Mouse (Mus musculus): Measurements from ENCODE around the gene Hist1h2an.
A peak's percentile ranks its signal among the peaks of the same experiment; 100 is the strongest.
"Not testable (repeated sequence)": the region's sequence is repeated elsewhere in the genome, so short reads cannot be mapped to it uniquely, and the experiment has no call there.

Hist1h2an gene

DNA sequence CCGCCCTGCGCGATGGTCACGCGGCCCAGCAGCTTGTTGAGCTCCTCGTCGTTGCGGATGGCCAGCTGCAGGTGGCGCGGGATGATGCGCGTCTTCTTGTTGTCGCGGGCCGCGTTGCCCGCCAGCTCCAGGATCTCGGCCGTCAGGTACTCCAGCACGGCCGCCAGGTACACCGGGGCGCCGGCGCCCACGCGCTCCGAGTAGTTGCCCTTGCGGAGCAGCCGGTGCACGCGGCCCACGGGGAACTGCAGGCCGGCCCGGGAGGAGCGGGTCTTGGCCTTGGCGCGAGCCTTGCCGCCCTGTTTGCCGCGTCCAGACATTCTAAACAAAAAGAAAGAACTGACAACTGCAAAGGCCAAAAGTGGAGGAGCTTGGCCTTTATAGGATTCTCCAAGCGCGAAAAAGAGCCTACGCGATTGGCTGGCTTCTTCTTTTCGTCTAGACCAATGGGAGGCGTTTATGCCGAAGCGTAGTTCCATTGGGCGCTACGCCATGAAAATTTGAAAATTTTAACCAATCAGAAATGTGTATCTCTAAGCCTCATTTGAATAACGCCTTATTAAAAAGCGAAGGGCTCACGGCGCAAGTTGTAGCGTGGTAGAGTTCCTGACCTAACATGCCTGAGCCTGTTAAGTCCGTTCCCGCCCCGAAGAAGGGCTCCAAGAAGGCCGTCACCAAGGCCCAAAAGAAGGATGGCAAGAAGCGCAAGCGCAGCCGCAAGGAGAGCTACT lies at the start of gene Hist1h2an, which contains the start of gene Hist1h2bp:
Hist1h2an (minus strand) TSS at position 320 of the 731 bp plus-strand sequence.
Hist1h2bp (plus strand) TSS at position 563 of the 731 bp plus-strand sequence.
- DNase-seq, result peak; percentile 86

DNA sequence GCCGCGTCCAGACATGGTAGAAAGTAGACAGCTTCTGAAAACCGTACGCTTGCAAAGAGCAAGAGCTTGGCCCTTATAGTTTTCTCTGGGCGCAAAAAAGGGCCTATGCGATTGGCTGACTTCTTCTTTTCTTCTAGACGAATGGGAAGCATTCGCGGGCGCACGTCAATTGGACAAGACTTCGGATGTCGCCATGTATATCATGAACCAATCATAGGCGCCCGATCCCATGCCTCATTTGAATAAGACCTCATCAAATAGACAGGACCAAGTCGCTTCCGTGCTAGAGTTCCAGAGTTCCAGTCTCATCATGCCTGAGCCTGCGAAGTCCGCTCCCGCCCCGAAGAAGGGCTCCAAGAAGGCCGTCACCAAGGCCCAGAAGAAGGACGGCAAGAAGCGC lies 46.4 kb upstream of the Hist1h2an start, which contains the start of the genes Hist1h2ap and Hist1h2br:
Hist1h2ap (minus strand) TSS at position 47 of the 400 bp plus-strand sequence.
Hist1h2br (plus strand) TSS at position 283 of the 400 bp plus-strand sequence.
- not testable (repeated sequence) for DNase-seq

DNA sequence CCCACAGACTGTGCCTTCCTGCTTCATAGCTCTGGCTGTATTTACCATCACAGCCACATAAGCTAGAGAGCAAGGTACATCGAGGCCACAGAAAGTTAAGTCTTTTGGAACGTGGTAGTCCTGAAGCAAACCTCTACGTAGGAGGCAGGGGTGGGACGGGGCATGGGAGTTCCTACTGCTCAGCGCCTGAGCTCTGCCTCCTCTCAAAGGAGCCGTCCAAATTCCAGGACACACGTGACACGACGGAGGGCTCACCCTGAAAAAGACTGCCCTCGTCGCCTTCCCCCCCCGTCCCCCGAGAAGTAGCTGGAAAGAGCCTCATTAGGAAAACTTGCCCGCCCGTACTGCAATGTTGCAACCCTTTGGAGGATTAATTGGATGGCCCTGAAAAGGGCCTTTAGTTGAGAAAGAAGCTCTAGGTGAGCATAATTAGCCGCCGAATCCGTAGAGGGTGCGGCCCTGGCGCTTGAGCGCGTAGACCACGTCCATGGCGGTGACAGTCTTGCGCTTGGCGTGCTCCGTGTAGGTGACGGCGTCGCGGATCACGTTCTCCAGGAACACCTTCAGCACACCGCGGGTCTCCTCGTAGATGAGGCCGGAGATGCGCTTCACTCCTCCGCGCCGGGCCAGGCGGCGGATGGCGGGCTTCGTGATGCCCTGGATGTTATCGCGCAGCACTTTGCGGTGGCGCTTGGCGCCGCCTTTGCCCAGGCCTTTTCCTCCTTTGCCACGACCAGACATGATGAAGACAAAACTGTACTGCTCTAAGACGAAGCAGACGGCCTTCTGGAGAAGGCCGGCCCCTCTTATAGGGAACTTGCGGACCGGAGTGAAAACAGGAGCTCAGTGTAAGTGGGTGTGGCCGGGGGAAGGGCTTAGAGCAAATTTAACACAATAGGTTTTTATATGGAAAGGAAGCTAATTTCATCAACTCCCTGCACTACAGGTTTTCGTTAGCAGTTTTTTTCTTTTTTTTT lies 44.7 kb upstream of the Hist1h2an start, which contains the start of gene Hist1h4n:
Hist1h4n (minus strand) TSS at position 779 of the 977 bp plus-strand sequence.
- DNase-seq, result not testable (repeated sequence)

DNA sequence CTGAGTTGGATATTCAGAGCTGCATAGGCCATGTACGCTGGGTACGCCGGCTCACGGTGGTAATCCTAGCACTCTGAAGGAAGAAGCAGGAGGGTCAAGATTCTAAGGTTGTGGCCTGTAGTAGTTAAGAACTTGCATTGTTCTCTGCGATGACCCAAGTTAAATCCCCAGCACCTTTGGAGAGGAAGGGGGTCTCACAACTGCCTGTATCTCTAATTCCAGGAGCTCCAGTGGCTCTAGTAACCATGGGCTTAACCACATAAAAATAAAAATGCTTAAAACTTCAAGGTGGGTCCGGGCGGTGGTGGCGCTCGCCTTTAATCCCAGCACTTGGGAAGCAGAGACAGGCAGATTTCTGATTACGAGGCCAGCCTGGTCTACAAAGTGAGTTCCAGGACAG lies 43.3 kb upstream of the Hist1h2an start:
- no peak for DNase-seq

DNA sequence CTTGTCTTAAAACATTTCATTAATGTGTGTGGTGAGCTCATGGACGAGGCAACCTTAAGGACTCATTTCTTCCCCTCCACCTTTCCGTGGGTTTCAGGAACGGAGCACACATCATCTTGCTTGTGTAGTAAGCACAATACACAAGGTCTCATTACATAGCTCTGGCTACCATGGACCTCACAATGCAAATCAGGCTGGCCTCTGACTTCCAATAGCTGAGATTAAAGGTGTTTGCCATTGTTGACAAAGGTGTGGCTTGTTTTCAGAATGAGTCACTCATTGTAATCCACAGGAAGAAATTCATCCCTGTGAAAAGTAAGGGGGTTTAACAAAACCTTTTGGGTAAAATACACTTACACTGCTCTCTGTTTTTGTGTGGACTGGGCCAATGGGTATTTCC lies 41.5 kb upstream of the Hist1h2an start:
- DNase-seq, result no peak

DNA sequence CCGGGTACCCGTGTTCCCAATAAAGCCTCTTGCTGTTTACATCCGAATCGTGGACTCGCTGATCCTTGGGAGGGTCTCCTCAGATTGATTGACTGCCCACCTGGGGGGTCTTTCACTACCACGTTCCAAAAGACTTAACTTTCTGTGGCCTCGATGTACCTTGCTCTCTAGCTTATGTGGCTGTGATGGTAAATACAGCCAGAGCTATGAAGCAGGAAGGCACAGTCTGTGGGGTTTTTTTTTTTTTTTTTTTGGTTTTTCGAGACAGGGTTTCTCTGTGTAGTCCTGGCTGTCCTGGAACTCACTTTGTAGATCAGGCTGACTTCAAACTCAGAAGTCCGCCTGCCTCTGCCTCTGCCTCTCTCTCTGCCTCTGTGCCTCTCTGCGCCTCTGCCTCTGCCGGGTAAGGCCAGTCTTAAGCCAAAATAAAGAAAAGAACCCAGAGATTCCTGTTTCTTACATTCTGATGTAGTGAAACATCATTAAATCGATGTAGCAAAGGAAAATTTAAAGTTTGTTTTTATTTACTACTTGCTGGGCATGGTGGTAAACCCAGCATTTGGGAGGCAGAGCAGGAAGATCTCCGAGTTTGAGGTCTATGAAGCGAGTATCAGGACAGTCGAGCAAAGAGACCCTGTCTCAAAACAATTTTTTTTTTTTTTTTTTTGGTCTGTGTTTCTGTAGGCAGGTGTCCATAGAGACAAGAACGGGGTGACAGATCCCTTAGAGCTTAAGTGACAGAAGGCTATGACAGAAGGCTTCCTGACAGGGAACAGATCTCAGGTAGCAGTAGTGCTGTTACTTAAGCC lies 33.3 kb upstream of the Hist1h2an start:
- not testable (repeated sequence) for DNase-seq

DNA sequence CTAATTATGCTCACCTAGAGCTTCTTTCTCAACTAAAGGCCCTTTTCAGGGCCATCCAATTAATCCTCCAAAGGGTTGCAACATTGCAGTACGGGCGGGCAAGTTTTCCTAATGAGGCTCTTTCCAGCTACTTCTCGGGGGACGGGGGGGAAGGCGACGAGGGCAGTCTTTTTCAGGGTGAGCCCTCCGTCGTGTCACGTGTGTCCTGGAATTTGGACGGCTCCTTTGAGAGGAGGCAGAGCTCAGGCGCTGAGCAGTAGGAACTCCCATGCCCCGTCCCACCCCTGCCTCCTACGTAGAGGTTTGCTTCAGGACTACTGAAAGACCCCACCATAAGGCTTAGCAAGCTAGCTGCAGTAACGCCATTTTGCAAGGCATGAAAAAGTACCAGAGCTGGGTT lies 25.1 kb upstream of the Hist1h2an start:
- DNase-seq, result not testable (repeated sequence)

DNA sequence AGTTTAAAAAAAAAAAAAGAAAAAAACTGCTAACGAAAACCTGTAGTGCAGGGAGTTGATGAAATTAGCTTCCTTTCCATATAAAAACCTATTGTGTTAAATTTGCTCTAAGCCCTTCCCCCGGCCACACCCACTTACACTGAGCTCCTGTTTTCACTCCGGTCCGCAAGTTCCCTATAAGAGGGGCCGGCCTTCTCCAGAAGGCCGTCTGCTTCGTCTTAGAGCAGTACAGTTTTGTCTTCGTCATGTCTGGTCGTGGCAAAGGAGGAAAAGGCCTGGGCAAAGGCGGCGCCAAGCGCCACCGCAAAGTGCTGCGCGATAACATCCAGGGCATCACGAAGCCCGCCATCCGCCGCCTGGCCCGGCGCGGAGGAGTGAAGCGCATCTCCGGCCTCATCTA lies 24.5 kb upstream of the Hist1h2an start, which contains the start of gene Hist1h4m:
Hist1h4m (plus strand) TSS at position 208 of the 400 bp plus-strand sequence.
- not testable (repeated sequence) for DNase-seq

DNA sequence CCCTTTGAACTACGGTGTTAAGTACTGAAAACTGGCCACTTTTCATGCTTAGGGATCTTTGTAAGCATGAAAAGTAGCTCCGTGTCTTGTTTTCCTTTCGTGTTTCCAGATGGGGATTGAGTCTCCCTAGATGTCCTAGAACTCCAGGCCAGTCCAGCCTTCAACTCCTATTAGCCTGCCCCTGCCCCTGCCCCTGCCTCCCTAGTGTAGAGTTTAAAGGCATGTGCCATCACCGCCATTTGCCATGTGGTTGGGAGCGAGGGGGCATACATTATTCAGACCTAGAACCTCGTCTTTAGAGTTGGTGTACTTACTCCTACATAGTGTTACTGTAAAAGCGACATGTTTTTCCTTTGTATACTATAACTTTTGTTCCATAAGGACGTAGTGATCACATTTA lies 24.1 kb upstream of the Hist1h2an start:
- not testable (repeated sequence) for DNase-seq

DNA sequence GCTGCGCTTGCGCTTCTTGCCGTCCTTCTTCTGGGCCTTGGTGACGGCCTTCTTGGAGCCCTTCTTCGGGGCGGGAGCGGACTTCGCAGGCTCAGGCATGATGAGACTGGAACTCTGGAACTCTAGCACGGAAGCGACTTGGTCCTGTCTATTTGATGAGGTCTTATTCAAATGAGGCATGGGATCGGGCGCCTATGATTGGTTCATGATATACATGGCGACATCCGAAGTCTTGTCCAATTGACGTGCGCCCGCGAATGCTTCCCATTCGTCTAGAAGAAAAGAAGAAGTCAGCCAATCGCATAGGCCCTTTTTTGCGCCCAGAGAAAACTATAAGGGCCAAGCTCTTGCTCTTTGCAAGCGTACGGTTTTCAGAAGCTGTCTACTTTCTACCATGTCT lies 23.1 kb upstream of the Hist1h2an start, which contains the start of the genes Hist1h2bq and Hist1h2ao:
Hist1h2bq (minus strand) TSS at position 125 of the 400 bp plus-strand sequence.
Hist1h2ao (plus strand) TSS at position 393 of the 400 bp plus-strand sequence.
- not testable (repeated sequence) for DNase-seq

DNA sequence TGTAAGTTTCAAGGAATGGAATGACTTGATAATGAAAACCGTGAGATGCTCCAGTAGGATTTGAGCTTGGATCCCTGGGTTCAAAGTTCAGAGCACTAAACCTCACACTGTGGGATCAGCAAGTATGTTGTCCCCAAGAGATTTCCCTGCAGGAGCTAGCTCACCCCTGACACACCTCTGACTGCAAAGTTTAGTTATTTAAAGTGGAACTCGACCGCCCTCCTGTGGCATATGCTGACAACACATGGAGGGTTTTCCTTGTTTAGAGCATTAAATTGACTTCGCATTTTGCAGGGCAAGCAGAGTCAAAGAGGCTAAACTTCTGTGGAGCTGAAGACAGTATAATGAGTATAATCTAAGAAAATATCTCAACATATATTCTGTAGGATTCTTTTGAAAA lies 16.0 kb upstream of the Hist1h2an start:
- DNase-seq, result not testable (repeated sequence)

DNA sequence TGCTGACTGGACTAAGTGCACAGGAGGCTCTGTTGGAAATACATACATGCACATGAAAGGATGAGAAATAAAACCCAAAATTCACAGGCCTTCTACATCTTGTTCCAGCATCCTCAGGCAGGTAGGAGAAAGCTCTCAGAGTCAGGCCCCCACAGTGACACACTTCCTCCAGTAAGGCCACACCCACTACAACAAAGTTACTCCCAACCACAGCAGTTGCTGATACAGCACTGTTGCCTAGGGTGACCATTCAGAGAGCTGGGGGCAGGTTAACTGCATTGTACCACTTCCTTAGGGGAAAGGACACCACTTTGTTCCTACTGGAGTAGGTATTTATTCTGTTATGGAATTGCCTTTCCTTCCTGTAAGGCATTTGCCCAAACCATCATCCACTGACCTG lies 10.1 kb upstream of the Hist1h2an start:
- DNase-seq, result not testable (repeated sequence)

DNA sequence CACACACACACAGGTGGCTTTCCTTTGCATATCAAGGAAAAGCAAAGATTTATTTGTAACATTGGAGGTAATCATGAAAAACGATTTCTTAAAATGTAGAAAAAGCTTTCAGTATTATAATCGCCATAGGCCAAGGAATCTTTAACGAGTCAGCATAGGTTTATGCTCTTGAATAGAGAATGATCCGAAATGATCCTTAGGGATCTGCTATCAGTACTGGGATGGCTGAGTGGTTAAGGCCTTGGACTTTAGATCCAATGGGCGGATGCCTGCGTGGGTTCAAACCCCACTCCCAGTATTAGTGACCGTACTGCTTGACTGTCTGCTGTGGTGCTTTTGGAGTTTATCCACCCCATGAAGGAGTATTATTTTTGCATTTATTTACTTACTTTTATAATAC lies 8.6 kb upstream of the Hist1h2an start:
- no peak for DNase-seq

DNA sequence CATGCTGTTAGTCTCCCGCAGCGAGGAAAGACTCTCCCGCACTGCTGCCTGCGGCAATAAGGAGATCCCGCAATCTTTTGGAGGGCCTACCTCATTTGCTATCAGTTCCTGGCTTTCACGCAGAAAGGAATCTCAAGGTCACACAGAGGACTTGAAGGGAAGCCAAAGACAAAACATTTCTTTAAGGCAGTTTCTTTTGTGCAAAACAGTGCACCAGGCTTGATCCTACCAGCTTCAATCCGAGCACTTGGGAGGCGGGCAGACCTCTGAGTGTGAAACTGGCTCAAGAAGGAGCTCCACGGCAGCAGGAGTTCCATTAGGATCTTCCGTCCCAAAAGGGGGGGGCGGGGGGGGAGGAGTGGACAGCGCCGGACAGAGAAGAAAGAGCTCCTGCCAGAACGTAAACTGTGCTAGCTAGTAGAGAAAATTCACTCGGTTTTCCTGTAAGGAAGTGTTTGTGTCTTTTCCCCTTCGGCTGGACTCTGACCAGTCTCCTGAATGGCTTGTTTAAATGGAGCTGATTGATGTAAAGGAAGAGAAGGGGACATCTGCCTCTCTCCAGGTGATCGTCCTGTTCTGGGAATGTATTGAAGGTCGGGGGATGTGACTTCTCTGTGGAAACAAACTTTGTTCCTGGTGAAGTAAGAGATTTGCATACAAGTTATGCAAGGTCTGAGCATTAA lies 3.7 kb upstream of the Hist1h2an start:
- no peak for DNase-seq

DNA sequence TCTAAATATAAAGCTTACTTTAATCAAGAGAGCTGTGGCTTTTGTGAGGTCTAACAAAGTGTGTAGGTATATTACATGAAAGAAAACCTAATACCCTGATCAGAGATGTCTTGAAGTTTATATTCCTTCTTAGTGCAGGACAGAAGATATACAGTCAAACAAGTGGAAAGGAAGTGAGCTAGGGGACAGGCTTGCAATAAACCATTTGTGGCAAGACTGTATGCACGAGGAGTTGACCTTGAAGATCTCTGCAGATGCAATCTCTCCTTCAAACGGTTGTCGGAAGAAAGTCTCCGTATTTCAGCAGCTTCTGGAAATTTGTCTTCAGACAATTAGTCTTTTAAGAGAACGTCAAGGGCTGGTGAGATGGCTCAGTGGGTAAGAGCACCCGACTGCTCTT lies 2.9 kb upstream of the Hist1h2an start:
- DNase-seq, result no peak

DNA sequence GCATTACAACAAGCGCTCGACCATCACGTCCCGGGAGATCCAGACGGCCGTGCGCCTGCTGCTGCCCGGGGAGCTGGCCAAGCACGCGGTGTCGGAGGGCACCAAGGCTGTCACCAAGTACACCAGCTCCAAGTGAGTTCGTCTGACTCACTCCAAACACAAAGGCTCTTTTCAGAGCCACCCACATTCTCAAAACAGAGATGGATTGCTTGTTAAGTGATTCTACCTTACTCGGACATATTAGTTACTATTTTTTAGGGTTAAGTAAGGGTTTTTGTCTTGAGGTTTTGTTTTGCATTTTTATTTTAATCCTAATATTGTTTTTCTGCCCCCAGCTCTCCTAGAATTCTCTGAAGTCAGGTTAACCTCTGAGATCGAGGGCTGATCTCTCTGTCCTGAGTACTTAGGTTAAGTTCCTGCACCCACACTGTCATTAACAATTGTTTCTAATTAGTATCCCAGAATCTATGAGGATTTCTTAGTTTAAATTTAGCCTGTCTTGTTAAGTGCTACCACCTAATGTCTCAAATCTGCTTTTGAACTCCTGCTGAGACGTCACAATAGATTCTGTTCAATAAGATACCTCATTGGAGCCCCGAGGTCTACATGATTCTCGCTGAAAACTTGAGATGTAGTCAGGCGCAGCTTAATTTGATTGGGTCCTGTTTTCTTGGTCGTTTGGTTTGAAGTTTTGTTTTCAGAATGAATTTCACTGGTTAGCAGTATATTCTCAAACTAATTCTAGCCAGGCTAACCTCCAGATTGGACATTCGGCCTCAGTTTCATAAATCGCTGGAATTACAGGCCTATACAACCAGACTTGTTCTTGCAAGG lies 959 bp upstream of the Hist1h2an start:
- DNase-seq, result no peak

DNA sequence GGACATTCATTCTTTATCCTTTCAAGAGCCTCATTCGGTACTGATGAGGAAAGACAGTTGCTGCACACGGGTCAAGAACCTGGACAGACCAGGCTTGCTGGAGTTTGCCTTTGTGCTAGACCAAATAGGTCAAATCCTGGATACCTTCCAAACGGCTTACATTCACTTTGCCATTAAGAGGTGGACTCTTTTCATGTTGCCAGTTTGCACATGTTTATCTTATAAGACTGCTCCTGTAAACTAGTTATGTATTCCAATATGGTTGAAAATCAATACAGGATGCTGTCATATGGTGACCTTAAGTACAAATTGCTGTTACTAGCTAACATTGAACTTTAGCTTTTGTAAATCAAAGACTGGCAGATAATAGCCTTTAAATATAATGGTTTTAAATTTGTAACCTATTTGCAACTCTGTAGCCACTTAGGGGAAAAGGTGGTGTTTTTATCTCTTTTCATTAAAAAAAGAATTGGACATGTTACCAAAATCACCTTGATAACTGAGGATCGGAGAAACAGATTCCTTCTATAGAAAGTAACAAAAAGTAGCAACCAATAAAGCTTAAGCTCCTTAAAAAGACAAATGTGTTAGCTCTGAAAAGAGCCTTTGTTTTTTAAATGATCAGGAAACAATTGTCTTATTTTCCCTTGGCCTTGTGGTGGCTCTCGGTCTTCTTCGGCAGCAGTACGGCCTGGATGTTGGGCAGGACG lies 674 bp downstream of the Hist1h2an start:
- no peak for DNase-seq

DNA sequence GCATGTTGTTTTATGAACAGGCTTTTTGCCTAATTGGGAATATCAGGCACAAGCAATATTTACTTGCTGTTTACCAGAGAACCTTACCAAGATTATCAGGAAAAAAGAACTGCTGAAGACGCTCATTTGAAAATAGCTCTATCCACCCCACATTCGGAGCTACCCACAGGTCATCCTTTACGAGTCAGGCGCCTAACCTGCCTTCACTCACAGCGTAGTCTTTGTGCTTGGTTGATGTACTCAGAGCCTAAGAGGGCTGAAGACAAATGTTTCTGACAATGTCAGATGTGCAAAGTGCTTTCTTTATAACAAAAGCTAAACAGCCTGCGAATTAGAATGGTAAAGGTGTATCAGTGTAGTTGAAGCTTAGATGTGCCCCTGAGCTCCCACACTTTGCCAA lies 2.7 kb downstream of the Hist1h2an start:
- DNase-seq, result no peak

DNA sequence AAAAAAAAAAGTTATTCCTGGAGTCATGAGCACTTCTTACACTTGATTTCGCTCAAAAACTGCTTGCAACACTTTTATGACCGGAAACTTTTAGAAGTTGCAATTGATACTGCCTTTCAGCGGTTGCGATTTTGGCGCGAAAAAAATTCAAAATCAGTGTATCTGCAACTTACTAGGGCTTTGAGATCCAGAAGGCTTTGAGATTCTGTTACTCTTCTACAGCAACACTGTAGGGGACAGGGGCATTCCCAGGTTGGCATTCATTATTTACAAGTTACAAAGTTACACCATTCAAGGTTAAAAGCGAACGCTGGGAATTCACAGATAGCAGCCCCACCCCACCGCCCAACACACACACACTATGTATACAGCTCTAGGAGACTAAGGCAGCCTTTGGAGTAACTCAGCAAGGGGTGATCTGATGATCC lies 3.3 kb downstream of the Hist1h2an start:
- DNase-seq, result peak; percentile 20

DNA sequence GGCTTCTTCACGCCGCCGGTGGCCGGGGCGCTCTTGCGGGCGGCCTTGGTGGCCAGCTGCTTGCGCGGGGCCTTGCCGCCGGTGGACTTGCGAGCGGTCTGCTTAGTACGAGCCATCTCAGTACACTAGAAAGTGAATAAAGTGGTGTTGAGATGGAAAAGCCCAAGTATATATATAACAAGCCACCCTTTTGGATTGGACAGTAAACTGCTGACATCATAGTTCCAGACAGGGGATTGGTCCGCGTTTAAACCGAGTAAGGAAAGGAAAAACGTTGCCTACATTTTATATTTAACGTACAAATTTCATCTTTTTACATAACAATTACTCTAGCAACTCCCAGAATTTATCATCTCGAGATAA lies 3.8 kb downstream of the Hist1h2an start, which contains the start of gene Hist1h3i:
Hist1h3i (minus strand) TSS at position 116 of the 363 bp plus-strand sequence.
- peak; percentile 49 for DNase-seq
